Mouse (Mus musculus) liver, embryonic 18 days (tissue): Measurements from ENCODE around the gene Cgrrf1. TPM values are rescaled to one million over a fixed set of nuclear protein-coding genes. Genes with fewer than 3 reads are reported as not detected.

Source experiments
- polyA plus RNA-seq: library from polyadenylated mRNA; depleted of rRNA; stranded (reverse); fragments of >200 nt; gene quantifications from 2 replicates; pipeline ENCODE4 v1.2.3, GENCODE M21; 2012; rRNA removed

Cgrrf1 gene
- 16.6 and 17.0 TPM in 2 replicates for polyA plus RNA-seq

DNA sequence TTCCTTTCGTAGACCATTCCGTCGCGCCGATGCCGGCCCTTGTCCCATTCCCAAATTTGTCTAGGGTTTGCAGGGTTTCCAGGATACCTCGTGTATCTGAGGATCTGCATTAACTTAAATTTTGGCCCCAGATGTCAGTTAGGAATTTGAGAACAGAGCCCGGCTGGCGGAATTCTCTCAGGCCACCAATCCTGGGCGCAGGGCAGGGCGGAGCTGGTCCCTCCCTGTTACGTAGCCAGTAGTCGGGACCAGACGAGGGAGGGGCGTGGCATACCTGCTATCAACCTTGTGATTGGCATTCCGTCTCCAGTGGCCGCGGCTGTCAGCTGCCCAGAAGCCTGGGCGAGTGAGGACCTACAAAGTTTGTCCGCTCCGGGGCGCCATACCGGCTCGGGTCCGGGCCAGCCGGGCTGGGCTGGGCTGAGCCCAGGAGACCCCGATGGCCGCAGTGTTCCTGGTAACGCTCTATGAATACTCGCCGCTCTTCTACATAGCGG, at the start of gene Cgrrf1:
Gene Cgrrf1, plus strand, starts transcription at position 289 of the 497 bp plus-strand sequence.

DNA sequence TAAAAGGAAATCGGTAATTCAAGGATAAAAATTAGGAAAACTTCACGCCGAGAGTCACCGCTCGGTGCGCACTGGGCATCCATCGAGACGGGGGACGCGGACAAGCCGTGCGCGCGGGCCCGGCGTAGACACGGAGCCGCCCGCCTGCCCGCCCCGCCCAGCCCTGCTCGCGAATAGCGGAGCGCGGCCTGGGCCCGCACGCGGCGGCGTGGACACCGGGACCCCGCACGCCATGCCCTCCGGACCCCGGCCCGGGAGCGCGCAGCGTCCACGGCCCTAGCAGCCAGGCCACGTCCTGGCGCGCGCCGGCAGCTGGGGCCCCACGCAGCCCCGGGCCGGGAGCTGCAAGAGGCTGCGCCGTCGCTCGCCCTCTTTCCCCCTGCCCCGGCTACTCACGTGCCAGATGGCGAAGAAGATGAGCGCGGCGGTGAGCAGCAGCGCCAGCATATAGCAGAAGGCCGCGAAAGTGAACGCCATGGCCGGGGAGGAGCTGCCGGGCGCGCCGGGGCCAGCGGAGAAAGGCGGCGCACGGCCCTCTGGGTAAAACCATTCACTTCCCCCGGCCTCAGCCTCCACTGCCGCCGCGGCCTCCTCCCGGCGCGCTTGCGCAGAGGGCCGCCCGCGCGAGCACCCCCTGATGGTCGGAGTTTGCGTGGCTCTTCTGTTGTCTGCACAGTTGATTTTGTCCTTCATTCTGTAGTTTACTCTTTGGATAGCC, 44.0 kb upstream of the Cgrrf1 start, which contains the start of gene Cnih1:
Gene Cnih1, minus strand, starts transcription at position 625 of the 718 bp plus-strand sequence.

DNA sequence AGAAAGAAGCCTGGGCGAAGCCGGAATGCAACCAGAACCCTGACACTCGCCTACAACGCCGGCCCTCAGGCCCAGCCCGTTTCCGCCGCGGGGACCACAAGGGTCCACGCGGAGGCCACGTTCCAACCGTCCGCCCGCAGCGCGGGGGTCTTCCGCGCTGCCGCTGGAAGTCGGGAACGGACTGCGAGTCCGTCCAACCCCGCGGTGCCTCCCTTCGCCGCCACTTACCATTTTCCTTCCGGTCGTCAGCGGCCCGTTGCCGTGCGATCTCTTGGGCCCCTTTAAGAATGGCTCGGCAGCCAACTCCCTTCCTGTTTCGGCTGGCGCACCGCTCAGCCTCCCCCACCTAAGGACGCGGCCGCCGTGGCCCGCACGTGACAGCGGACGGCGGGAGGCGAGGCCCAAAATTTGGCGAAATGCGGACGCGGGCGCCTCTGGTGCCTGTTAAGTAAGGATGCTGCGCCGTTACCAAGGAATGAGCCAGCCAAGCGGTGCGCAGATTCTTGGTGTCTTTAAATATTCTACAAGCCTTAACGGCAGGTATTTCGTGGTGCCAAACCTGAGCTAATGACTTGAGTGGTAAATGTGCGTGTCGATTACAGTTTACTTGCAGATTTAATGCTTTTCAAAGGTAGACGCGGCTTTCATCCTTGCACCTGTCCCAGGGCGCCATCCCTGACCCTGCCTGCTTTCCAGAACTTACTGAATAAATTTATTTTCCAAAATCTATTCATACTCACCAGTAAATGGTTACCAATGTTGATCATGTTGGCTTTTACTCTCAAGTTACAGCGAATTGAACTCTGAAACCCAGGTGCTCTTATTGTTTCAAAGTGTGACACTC, 9.8 kb upstream of the Cgrrf1 start, which contains the start of gene Gmfb:
Gene Gmfb, minus strand, starts transcription at position 370 of the 844 bp plus-strand sequence.

DNA sequence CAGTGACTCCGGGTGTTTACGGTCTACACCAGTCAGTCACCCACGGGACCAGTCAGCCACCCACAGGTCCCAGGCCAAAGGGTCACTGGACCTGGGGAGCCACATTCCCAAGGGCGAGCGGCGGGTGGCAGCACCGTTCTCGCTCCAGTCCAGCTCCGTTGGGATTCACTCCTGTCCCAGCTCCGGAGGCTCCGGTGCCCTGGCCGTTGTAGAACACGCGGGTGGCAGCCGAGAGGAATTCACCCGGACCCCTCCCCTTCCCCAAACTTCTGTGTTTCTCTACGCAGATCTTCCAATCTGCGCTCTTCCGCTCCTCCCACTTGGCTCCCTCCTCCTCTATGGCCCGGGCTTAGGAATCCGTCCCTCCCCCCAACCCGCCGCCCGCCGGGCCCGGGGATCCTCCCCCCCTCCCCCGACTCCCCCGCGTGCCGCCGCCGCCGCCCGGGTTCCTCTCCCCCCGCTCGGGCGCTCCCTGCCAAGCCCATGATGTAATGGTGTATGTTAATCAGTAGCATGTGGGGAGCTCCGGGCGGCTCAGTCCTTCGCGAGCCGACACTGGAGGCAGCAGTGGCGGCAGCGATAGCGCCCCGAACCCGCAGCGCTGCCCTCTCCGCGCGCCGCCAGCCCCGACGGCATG, 50.6 kb downstream of the Cgrrf1 start, which contains the start of gene Samd4:
Gene Samd4, plus strand, starts transcription at position 424 of the 637 bp plus-strand sequence.

Other genes with a start within 250 kb of the Cgrrf1 start
- 23.5 and 24.1 TPM in 2 replicates for gene Cdkn3, start 71.6 kb upstream of the Cgrrf1 start, polyA plus RNA-seq
- gene Cnih1, start 43.7 kb upstream of the Cgrrf1 start, polyA plus RNA-seq = 33.6 and 34.6 TPM in 2 replicates
- 14.0 and 15.1 TPM in 2 replicates for gene Gmfb, start 9.9 kb upstream of the Cgrrf1 start, polyA plus RNA-seq
- 0.83 and 0.95 TPM in 2 replicates for gene Samd4, start 50.7 kb downstream of the Cgrrf1 start, polyA plus RNA-seq